Comparison of ENCODE assay signal across 8 mouse cellular contexts in genomic region chr10:84515512-84515950, GRCm38 (mm10). TPM values are rescaled to one million over a fixed set of nuclear protein-coding genes. Genes with fewer than 3 reads are reported as not detected.
DNase-seq lines count a peak whose midpoint lies in the region; ATAC-seq and TF ChIP-seq lines count a peak whose summit lies in the region.

No protein-coding gene starts in this region.

- no peaks in the 10 kb centered on the region for H3K27me3 ChIP-seq in heart, adult 2 months (ENCODE audit: control insufficient read depth, insufficient read depth, low read length)
- no peaks in the 10 kb centered on the region for H3K27me3 ChIP-seq in limb, embryonic 12.5 days
- H3K27me3 ChIP-seq in midbrain, embryonic 14.5 days (ENCODE audit: control insufficient read depth, insufficient read depth, low read length) = no peaks in the 10 kb centered on the region
- no peaks in the 10 kb centered on the region for H3K27me3 ChIP-seq in splenic B cell, adult 2 months (ENCODE audit: control insufficient read depth, insufficient read depth, low read length, poor library complexity, severe bottlenecking)

- H3K4me3 ChIP-seq in heart, adult 2 months = no peak overlapping the region
- no peak overlapping the region for H3K4me3 ChIP-seq in limb, embryonic 12.5 days (replicated peaks)
- H3K4me3 ChIP-seq in midbrain, embryonic 14.5 days (replicated peaks; ENCODE audit: low read depth, low read length) = no peak overlapping the region

- no peaks in the 10 kb centered on the region for H3K36me3 ChIP-seq in heart, adult 2 months (ENCODE audit: control insufficient read depth, insufficient read depth, low read length)
- H3K36me3 ChIP-seq in limb, embryonic 12.5 days = no peaks in the 10 kb centered on the region
- H3K36me3 ChIP-seq in midbrain, embryonic 14.5 days (ENCODE audit: control insufficient read depth, insufficient read depth, low read length) = no peaks in the 10 kb centered on the region
- H3K36me3 ChIP-seq in splenic B cell, adult 2 months (ENCODE audit: control insufficient read depth, insufficient read depth, low read length, poor library complexity, severe bottlenecking) = no peaks in the 10 kb centered on the region

- WGBS in heart, adult 2 months = 30% methylated on average over 3 of the region's 3 CpGs
- 32% methylated on average over 3 of the region's 3 CpGs for WGBS in limb, embryonic 12.5 days
- WGBS in midbrain, embryonic 14.5 days = 16% methylated on average over 3 of the region's 3 CpGs

- no peak overlapping the region for H3K4me2 ChIP-seq in limb, embryonic 12.5 days
- H3K4me2 ChIP-seq in midbrain, embryonic 14.5 days (ENCODE audit: low read length) = no peak overlapping the region

- peak; percentile 82 for TF ChIP-seq CTCF in heart, adult 2 months (IDR thresholded peaks at IDR 0.05)

- TF ChIP-seq POLR2A in heart, adult 2 months (IDR thresholded peaks at IDR 0.05; ENCODE audit: insufficient read depth, low read depth, low read length) = no peak

- intact Hi-C loops in heart, adult 2 months (cut with DNase I) = loop anchor here (2.0 to 5.0 kb wide), 3 partner anchors 42 to 532 kb away; partner anchors contain the start of gene Polr3b

- H3K27ac ChIP-seq in heart, adult 2 months = no peak overlapping the region
- no peak overlapping the region for H3K27ac ChIP-seq in limb, embryonic 12.5 days
- H3K27ac ChIP-seq in midbrain, embryonic 14.5 days (replicated peaks; ENCODE audit: low read depth, low read length) = no peak overlapping the region

- no peaks in the 10 kb centered on the region for H3K4me1 ChIP-seq in heart, adult 2 months (ENCODE audit: control insufficient read depth, insufficient read depth, low read length)
- H3K4me1 ChIP-seq in limb, embryonic 12.5 days (replicated peaks) = no peaks in the 10 kb centered on the region
- H3K4me1 ChIP-seq in midbrain, embryonic 14.5 days (ENCODE audit: control insufficient read depth, insufficient read depth, low read length) = no peaks in the 10 kb centered on the region

- H3K9me3 ChIP-seq in limb, embryonic 12.5 days = no peaks in the 10 kb centered on the region
- H3K9me3 ChIP-seq in midbrain, embryonic 14.5 days (ENCODE audit: control insufficient read depth, low read length) = no peaks in the 10 kb centered on the region

- peak; percentile 86 to 89 for DNase-seq in B cell, adult 2 months
- peak; percentile 62 to 92 for DNase-seq in adrenal gland, adult (ENCODE audit: inconsistent age in 2 of 2, low spot score in 1 of 2)
- peak; percentile 91 for DNase-seq in embryo, embryonic 10 days (ENCODE audit: low spot score)
- DNase-seq in heart, adult 2 months = peak; percentile 56 to 63
- peak; percentile 62 to 81 for DNase-seq in kidney, adult 8-10 months
- peak; percentile 91 for DNase-seq in midbrain, embryonic 14.5 days
- DNase-seq in splenic B cell, adult 2 months (ENCODE audit: low read depth, low spot score) = peak; percentile 91

- H3K9ac ChIP-seq in heart, adult 2 months (ENCODE audit: low read depth, low read length) = no peak overlapping the region
- no peak overlapping the region for H3K9ac ChIP-seq in limb, embryonic 12.5 days (replicated peaks)
- no peak overlapping the region for H3K9ac ChIP-seq in midbrain, embryonic 14.5 days (replicated peaks; ENCODE audit: low read length)

- no peaks in the 10 kb centered on the region for H3K79me2 ChIP-seq in heart, adult 2 months (replicated peaks; ENCODE audit: control insufficient read depth, insufficient read depth, low read length)

- peak; percentile 49; the same call in 1 of the 2 replicates for ATAC-seq in limb, embryonic 12.5 days (ENCODE audit: insufficient number of reproducible peaks, insufficient read depth, low FRiP score, low TSS enrichment, low read depth)
- ATAC-seq in midbrain, embryonic 14.5 days (ENCODE audit: low FRiP score, low TSS enrichment) = peak; percentile 53; the same call in 1 of the 2 replicates

- TF ChIP-seq EP300 in heart, adult 2 months (IDR thresholded peaks at IDR 0.05; ENCODE audit: insufficient read depth, low read depth, low read length) = no peak

RNA-seq across cellular contexts. Expression of gene Ckap4, which starts 18.3 kb away (rescaled TPM):
- 10 to 100 TPM; 29.9 to 31.4 TPM for total RNA-seq in heart, adult 2 months (2021)
- polyA plus RNA-seq in heart, adult 2 months (2012; rRNA removed) = 17.2 and 20.9 TPM in 2 replicates
- polyA plus RNA-seq in limb, embryonic 12.5 days (2016; fragmentation: Nextera tagmentation; extraction: Ambion mirVana) = 102 and 106 TPM in 2 replicates
- 57.2 and 71.5 TPM in 2 replicates for polyA plus RNA-seq in midbrain, embryonic 14.5 days (2014; fragmentation: Nextera tagmentation; extraction: Ambion mirVana)
